Mouse (Mus musculus) neural tube, embryonic 14.5 days (tissue): Measurements from ENCODE around the gene Fhdc1. TPM values are rescaled to one million over a fixed set of nuclear protein-coding genes. Genes with fewer than 3 reads are reported as not detected.

Source experiments
- ATAC-seq: fragments of 200-750 bp; cut with Nextera tagmentation; 2 replicates; pipeline ENCODE4 v1.8.0; 2017; ENCODE audit warnings: low read depth, mild to moderate bottlenecking, moderate TSS enrichment, moderate library complexity
- H3K27ac ChIP-seq: fragments of 300-500 bp; sonication (generic); 2 replicates; pipeline ENCODE4 v1.5.1; 2014; ENCODE audit warnings: low read depth, mild to moderate bottlenecking, control low read depth, low read length, moderate library complexity, mixed read lengths
- H3K27me3 ChIP-seq: fragments of 300-500 bp; sonication (generic); 2 replicates; pipeline ENCODE4 v1.6.1; 2014; ENCODE audit warnings: low read length; ENCODE audit not compliant: control insufficient read depth, insufficient read depth
- H3K36me3 ChIP-seq: fragments of 300-500 bp; sonication (generic); 2 replicates; pipeline ENCODE4 v1.6.1; 2014; ENCODE audit warnings: low read length, mixed read lengths; ENCODE audit not compliant: control insufficient read depth, insufficient read depth
- H3K4me1 ChIP-seq: fragments of 300-500 bp; sonication (generic); 2 replicates; pipeline ENCODE4 v1.6.1; 2014; ENCODE audit warnings: low read length; ENCODE audit not compliant: control insufficient read depth, insufficient read depth
- H3K4me2 ChIP-seq: fragments of 300-500 bp; sonication (generic); 2 replicates; pipeline ENCODE4 v1.6.1; 2014; ENCODE audit warnings: mild to moderate bottlenecking, low read depth, low read length, control low read depth
- H3K4me3 ChIP-seq: fragments of 300-500 bp; sonication (generic); 2 replicates; pipeline ENCODE4 v1.5.1; 2014; ENCODE audit warnings: low read depth, low read length, control low read depth, mixed read lengths
- H3K9ac ChIP-seq: fragments of 300-500 bp; sonication (generic); replicated peaks from 2 replicates; pipeline ENCODE4 v1.6.1; 2014; ENCODE audit warnings: low read depth, mild to moderate bottlenecking, control low read depth, low read length, mixed read lengths
- H3K9me3 ChIP-seq: fragments of 300-500 bp; sonication (generic); 2 replicates; pipeline ENCODE4 v1.6.1; 2016; ENCODE audit warnings: low read length; ENCODE audit not compliant: control insufficient read depth
- WGBS: fragments of 180-500 bp; shearing (Covaris S2); extraction: QIAGEN DNeasy Blood & Tissue Kit; methylation state at CpG from one replicate; pipeline ENCODE4 v1.1.7; 2014; 5-methylcytosine and 5-hydroxymethylcytosine counted together
- polyA plus RNA-seq: library from polyadenylated mRNA; unstranded; fragments of >200 nt; fragmentation: Nextera tagmentation; extraction: Ambion mirVana; gene quantifications from 2 replicates; pipeline ENCODE4 v1.2.1, GENCODE M21; 2014

The Fhdc1 gene
- polyA plus RNA-seq, 1 experiment from 2014 or later = 7.2 TPM

DNA sequence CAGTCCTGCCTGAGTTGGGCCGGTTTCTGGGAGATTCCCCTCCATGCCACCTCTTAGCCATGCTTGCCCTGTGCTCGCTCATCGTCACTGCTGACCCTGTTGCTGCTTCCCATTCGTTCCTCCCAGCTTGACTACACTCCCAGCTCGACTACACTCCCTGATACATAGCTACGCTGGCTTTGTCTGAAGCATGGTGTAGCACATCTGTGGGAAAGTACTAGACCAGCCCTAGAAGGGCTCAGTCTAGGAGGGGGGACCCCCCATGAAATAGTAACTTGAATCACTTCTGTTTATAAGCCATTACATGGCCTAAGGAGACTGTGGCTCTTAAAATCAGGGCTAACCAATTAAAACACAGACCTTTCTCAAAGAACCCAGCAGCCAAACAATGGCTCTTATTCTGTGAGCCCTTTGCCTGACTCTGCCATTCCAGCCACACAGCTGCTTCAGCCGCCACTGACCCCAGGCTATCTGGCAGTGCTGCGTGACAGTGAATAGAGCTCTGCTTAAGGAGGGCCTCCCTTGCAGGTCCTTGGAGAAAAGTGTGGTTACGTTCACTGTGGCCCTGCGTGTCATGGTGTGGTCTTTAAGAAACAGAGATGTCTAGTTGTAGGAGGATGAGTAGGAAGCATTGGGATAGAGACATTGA is 47.3 kb downstream of the Fhdc1 start:
- Histone ChIP-seq H3K4me1 (peaks cover 12% of the 10 kb centered on the region), H3K27ac (no peak overlapping the region), H3K36me3 (no peaks in the 10 kb centered on the region), H3K27me3 (no peaks in the 10 kb centered on the region), H3K4me3 (no peak overlapping the region), H3K9me3 (no peaks in the 10 kb centered on the region), H3K4me2 (no peak overlapping the region), H3K9ac (no peak overlapping the region)
- WGBS = 36% methylated on average over 10 of the region's 10 CpGs
- no peak for ATAC-seq

DNA sequence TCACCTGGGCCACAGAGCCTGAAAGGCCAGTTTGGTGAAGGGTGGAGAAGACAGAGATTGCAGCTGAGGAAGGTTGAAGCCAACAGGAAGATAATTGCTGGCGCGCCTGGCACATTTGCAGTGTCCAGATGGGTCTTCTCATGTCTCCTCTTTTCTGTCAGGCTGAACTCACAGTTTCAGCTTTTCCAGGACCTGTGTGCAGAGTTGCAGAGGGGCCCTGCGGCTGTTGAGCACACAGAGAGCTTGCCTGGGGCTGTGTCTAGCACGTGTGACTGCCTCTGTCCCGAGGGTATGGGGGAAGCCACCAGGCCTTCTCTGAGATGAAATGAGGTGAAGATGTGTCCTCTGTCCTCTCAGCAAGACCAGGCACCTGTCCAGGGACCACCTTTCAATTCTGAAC is 49.0 kb downstream of the Fhdc1 start:
- ATAC-seq = no peak
- Histone ChIP-seq H3K9ac (no peak overlapping the region), H3K27ac (no peak overlapping the region), H3K9me3 (no peaks in the 10 kb centered on the region), H3K27me3 (no peaks in the 10 kb centered on the region), H3K36me3 (no peaks in the 10 kb centered on the region), H3K4me1 (peaks cover 11% of the 10 kb centered on the region), H3K4me3 (no peak overlapping the region), H3K4me2 (no peak overlapping the region)
- 61% methylated on average over 5 of the region's 5 CpGs for WGBS

DNA sequence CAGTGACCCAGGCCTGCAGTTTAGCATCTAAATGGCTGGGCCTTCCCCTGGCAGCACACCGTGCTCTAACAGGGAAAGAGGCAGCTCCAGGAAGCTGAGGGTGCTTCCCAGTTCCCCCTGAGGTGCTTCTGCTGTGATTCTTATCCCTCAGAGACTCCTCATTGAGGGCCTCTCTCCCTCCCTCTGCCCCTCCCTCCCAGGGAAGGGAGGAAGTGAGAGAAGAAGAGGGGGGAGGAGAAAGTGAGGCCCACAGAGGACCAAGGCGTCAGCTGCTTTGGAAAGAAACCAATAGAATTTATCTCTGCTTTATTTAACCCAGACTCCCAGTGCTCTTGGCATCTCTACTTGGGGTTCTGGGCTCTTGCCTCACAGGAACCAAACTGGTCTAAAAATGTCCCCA is 50.1 kb downstream of the Fhdc1 start:
- WGBS = 10% methylated on average over 2 of the region's 2 CpGs
- Histone ChIP-seq H3K4me1 (peaks cover 2% of the 10 kb centered on the region; the same call in 1 of the 2 replicates), H3K27ac (no peak overlapping the region), H3K27me3 (no peaks in the 10 kb centered on the region), H3K9me3 (no peaks in the 10 kb centered on the region), H3K36me3 (no peaks in the 10 kb centered on the region), H3K4me3 (no peak overlapping the region), H3K4me2 (no peak overlapping the region), H3K9ac (no peak overlapping the region)
- no peak for ATAC-seq

DNA sequence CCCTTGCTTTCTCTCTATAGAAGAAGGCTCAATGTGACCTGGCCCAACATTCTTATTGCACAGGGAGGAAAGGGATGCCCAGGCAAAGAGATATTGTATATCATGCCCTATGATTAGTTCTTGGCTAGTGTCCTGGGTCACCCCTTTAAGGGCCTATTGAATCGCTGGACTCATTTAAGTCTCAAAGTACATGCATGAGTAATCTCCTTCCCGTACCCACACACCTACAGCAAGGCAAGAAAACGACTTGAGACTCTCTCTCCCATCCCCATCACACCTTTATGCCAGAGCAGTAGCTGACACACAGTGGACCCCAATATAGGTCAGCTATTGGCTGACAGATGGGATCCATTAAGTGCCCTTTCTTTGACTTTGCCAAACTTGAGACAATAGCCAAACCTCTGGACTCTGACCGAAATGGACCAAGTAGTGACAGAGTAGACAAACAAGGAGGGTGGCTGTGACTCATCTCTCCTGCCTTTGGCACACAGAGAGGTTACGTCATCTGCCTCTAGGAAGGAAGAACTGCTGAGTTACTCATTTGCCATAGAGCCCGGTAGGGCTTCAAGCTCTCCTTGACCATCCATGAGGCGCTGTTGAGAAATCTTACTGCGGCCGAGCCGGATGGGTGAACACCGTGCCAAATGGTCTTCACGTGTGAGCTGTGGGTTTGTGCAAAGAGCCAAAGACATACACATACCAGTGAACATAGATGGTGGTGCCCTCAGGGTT is 51.1 kb downstream of the Fhdc1 start:
- no peaks in the 10 kb centered on the region for H3K36me3 ChIP-seq

DNA sequence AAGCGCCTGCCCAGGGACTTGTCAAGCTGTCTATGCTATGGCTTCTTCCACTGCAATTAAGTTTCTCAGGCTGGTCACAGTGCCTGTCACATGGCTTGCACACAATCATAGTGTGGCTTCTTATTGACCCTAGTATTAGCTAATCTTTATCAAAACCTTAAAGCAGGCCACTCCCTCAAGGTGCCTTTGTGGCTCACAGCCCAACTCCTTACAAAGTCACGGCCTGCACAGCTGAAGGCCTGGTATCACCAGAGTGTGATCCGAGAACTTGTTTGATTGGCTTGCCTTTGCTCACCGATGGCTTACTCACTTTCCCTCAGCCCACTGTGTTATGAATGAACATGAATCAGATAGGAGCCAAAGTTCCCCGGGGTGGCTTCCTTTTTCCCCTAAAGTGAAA is 52.5 kb downstream of the Fhdc1 start:
- no peak overlapping the region for H3K4me2 ChIP-seq
- no peak for ATAC-seq
- WGBS = 87% methylated on average over 5 of the region's 5 CpGs
- no peaks in the 10 kb centered on the region for H3K27me3 ChIP-seq
- H3K27ac ChIP-seq = no peak overlapping the region
- no peaks in the 10 kb centered on the region for H3K9me3 ChIP-seq
- H3K4me3 ChIP-seq = no peak overlapping the region
- H3K4me1 ChIP-seq = no peaks in the 10 kb centered on the region
- no peaks in the 10 kb centered on the region for H3K36me3 ChIP-seq
- no peak overlapping the region for H3K9ac ChIP-seq

More for the DNA sequence above, 51.1 kb downstream of the Fhdc1 start:
- no peak overlapping the region for H3K9ac ChIP-seq
- ATAC-seq = no peak
- H3K4me1 ChIP-seq = no peaks in the 10 kb centered on the region
- H3K4me3 ChIP-seq = no peak overlapping the region
- 93% methylated on average over 12 of the region's 12 CpGs for WGBS
- H3K27me3 ChIP-seq = no peaks in the 10 kb centered on the region
- H3K27ac ChIP-seq = no peak overlapping the region
- H3K9me3 ChIP-seq = no peaks in the 10 kb centered on the region
- H3K4me2 ChIP-seq = no peak overlapping the region

DNA sequence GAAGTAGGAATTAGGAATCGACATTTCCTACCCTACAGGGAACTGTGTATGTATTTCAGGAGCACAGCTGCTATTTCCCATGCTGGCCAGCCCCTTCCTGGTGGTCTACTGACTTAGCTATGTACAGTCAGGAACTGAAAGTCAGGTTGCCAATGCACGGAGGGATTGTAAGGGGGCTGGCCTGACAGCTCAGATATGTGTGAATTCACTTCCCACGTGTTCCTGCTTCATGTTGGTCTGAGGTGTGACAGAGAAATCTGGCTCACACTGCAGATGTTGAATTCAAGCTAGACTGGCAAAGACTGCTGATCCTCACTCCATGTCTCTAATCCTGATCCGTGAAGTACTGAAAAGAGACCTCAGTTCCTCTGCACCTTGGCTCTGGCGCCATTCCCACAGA is 57.9 kb downstream of the Fhdc1 start:
- Histone ChIP-seq H3K36me3 (no peaks in the 10 kb centered on the region), H3K9ac (no peak overlapping the region), H3K4me2 (no peak overlapping the region), H3K4me1 (no peaks in the 10 kb centered on the region), H3K27me3 (no peaks in the 10 kb centered on the region), H3K4me3 (no peak overlapping the region), H3K27ac (no peak overlapping the region), H3K9me3 (no peaks in the 10 kb centered on the region)
- no peak for ATAC-seq
- WGBS = 78% methylated on average over 5 of the region's 5 CpGs

DNA sequence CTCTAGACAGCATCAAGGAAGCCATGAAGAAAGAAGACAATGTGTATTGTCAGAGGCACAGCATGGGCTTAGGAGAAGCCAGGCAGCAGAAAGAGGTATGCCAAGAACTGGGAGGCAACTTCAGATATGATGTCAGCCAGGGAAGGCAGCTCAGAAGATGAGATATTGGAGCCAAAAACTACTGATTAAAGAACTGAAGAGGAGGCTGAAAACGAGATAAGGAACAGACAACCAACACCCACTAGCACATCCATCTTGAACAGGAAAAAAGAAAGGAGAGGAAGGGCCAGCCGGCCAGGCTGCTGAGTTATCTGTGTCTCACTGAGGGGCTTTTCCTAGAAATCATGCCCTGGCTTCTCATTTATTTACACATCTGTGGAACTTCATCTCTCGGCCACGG is 66.4 kb downstream of the Fhdc1 start:
- Histone ChIP-seq H3K9ac (no peak overlapping the region), H3K27me3 (no peaks in the 10 kb centered on the region), H3K4me2 (no peak overlapping the region), H3K9me3 (no peaks in the 10 kb centered on the region), H3K36me3 (no peaks in the 10 kb centered on the region), H3K4me1 (no peaks in the 10 kb centered on the region), H3K4me3 (no peak overlapping the region), H3K27ac (no peak overlapping the region)
- WGBS = 82% methylated on average over 4 of the region's 4 CpGs
- ATAC-seq = no peak

DNA sequence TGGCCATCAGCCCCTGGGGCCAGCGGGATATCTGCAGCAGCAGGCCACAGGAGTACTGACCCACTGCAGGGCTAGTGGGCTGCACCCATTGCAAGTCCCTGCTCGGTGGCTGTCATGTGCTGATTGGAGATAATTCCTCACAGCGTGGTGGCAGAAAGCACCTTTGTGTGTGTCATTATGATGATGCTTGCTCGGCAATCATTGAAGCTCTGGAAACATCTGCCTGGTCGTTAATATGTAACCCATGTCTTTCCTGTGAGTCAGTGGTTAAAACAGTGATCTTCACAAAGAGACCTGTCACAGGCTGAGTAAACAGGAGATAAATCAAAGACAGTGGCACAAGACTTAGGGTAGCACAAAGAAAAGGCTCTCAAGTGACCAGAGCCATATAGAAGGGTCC is 67.3 kb downstream of the Fhdc1 start:
- Histone ChIP-seq H3K9me3 (no peaks in the 10 kb centered on the region), H3K36me3 (no peaks in the 10 kb centered on the region), H3K4me3 (no peak overlapping the region), H3K27me3 (no peaks in the 10 kb centered on the region), H3K4me1 (no peaks in the 10 kb centered on the region), H3K27ac (no peak overlapping the region), H3K4me2 (no peak overlapping the region), H3K9ac (no peak overlapping the region)
- ATAC-seq = no peak
- 20% methylated on average over 5 of the region's 5 CpGs for WGBS

DNA sequence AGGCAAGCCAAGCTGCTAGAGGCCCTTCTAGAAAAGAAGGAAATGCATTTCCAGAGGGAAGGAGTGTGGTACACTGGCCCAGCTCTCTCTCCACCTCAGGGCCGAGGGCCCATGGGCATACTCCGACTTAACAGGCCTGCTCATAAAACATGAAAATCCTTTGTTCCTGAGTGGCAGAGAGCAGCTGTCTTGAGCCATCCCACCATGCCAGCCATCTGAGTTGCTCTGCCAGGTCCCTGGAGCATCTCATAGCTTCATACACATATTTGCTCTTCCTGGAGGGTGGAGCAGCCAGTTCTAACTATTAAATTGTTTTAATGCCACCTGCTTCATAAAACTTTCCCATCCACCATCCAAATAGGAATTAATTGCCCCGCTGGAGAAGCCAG is 70.8 kb downstream of the Fhdc1 start:
- Histone ChIP-seq H3K27ac (no peak overlapping the region), H3K27me3 (no peaks in the 10 kb centered on the region), H3K4me2 (no peak overlapping the region), H3K9me3 (no peaks in the 10 kb centered on the region), H3K4me3 (no peak overlapping the region), H3K36me3 (no peaks in the 10 kb centered on the region), H3K9ac (no peak overlapping the region), H3K4me1 (no peaks in the 10 kb centered on the region)
- WGBS = 55% methylated on average over 3 of the region's 3 CpGs
- ATAC-seq = no peak
